Mouse (Mus musculus) CD4-positive helper T cell, adult 2 months (primary cell): Measurements from ENCODE around the gene Ngf.

Experiments
- DNase-seq: peaks from one replicate; pipeline ENCODE4 v3.0.0-alpha.2; 2012; ENCODE audit warnings: low read depth, missing footprints, low spot score

The Ngf gene

GRCm38 (mm10) chr3:102507666-102508260, 38.0 kb downstream of the Ngf start:
- DNase-seq, result no peak

GRCm38 (mm10) chr3:102508455-102508854, 38.7 kb downstream of the Ngf start:
- DNase-seq, result no peak

GRCm38 (mm10) chr3:102509601-102510000, 39.9 kb downstream of the Ngf start:
- DNase-seq, result no peak

GRCm38 (mm10) chr3:102516937-102517336, 47.2 kb downstream of the Ngf start:
- no peak for DNase-seq

- DNase-seq, result no peak
These were observed 51.3 kb downstream of the Ngf start for GRCm38 (mm10) chr3:102521061-102521460.

GRCm38 (mm10) chr3:102523711-102524110, 54.0 kb downstream of the Ngf start:
- no peak for DNase-seq

GRCm38 (mm10) chr3:102524951-102525350, 55.2 kb downstream of the Ngf start:
- DNase-seq, result no peak

GRCm38 (mm10) chr3:102525856-102526255, 56.1 kb downstream of the Ngf start:
- no peak for DNase-seq

GRCm38 (mm10) chr3:102526481-102526880, 56.8 kb downstream of the Ngf start:
- DNase-seq, result no peak

- no peak for DNase-seq
These were observed 65.0 kb downstream of the Ngf start for GRCm38 (mm10) chr3:102534744-102535143.

- no peak for DNase-seq
These were observed 73.9 kb downstream of the Ngf start for GRCm38 (mm10) chr3:102543646-102544045.

- no peak for DNase-seq
These were observed 77.8 kb downstream of the Ngf start for GRCm38 (mm10) chr3:102547536-102547935.

GRCm38 (mm10) chr3:102553935-102554670, 84.4 kb downstream of the Ngf start:
- no peak for DNase-seq

- DNase-seq, result no peak
These were observed 86.4 kb downstream of the Ngf start for GRCm38 (mm10) chr3:102556108-102556507.

GRCm38 (mm10) chr3:102556645-102557044, 86.9 kb downstream of the Ngf start:
- DNase-seq, result no peak
